Mouse (Mus musculus): ENCODE data around the gene Eno3. TPM values are rescaled to one million over a fixed set of nuclear protein-coding genes. Genes with fewer than 3 reads are reported as not detected.
A peak's percentile ranks its signal among the peaks of the same experiment; 100 is the strongest.

Eno3 gene
- polyA plus RNA-seq, 1 experiment, result 23.9 TPM

- no peak for DNase-seq (ENCODE audit: extremely low spot score in 1 of 2, low spot score in 1 of 2)
Observed at GRCm38 (mm10) chr11:70655571-70656455, 1.2 kb upstream of the Eno3 start.

GRCm38 (mm10) chr11:70656456-70656927, 510 bp upstream of the Eno3 start:
- DNase-seq (ENCODE audit: extremely low spot score in 1 of 2, low spot score in 1 of 2), result no peak

GRCm38 (mm10) chr11:70657573-70657972, 571 bp downstream of the Eno3 start:
- DNase-seq (ENCODE audit: extremely low spot score in 1 of 2, low spot score in 1 of 2), result no peak

GRCm38 (mm10) chr11:70657991-70658390, 989 bp downstream of the Eno3 start:
- no peak for DNase-seq (ENCODE audit: extremely low spot score in 1 of 2, low spot score in 1 of 2)

GRCm38 (mm10) chr11:70658521-70658920, 1.5 kb downstream of the Eno3 start:
- DNase-seq (ENCODE audit: extremely low spot score in 1 of 2, low spot score in 1 of 2), result no peak

- no peak for DNase-seq (ENCODE audit: extremely low spot score in 1 of 2, low spot score in 1 of 2)
Observed at GRCm38 (mm10) chr11:70658942-70659341, 1.9 kb downstream of the Eno3 start.

GRCm38 (mm10) chr11:70660571-70660970, 3.6 kb downstream of the Eno3 start:
- DNase-seq (ENCODE audit: extremely low spot score in 1 of 2, low spot score in 1 of 2), result no peak

- DNase-seq (ENCODE audit: extremely low spot score in 1 of 2, low spot score in 1 of 2), result no peak
Observed at GRCm38 (mm10) chr11:70663101-70663500, 6.1 kb downstream of the Eno3 start.

GRCm38 (mm10) chr11:70663957-70664356, 7.0 kb downstream of the Eno3 start:
- DNase-seq (ENCODE audit: extremely low spot score in 1 of 2, low spot score in 1 of 2), result no peak

GRCm38 (mm10) chr11:70664741-70665140, 7.7 kb downstream of the Eno3 start:
- no peak for DNase-seq (ENCODE audit: extremely low spot score in 1 of 2, low spot score in 1 of 2)

- DNase-seq (ENCODE audit: extremely low spot score in 1 of 2, low spot score in 1 of 2), result no peak
Observed at GRCm38 (mm10) chr11:70666687-70667086, 9.7 kb downstream of the Eno3 start.

- DNase-seq (ENCODE audit: extremely low spot score in 1 of 2, low spot score in 1 of 2), result no peak
Observed at GRCm38 (mm10) chr11:70667271-70668150, 10.5 kb downstream of the Eno3 start.

- DNase-seq (ENCODE audit: extremely low spot score in 1 of 2, low spot score in 1 of 2), result no peak
Observed at GRCm38 (mm10) chr11:70668335-70668770, 11.4 kb downstream of the Eno3 start.

- peak; percentile 99 to 100 for DNase-seq (ENCODE audit: extremely low spot score in 1 of 2, low spot score in 1 of 2)
Observed at GRCm38 (mm10) chr11:70668771-70669505, 11.9 kb downstream of the Eno3 start, which contains the start of gene Spag7. TSS of gene Spag7 (minus strand) at chr11:70669416.

GRCm38 (mm10) chr11:70669582-70670345, 12.8 kb downstream of the Eno3 start:
- peak in 1 of 2 experiments; percentile 70 for DNase-seq (ENCODE audit: extremely low spot score in 1 of 2, low spot score in 1 of 2)

- DNase-seq (ENCODE audit: extremely low spot score in 1 of 2, low spot score in 1 of 2), result no peak
Observed at GRCm38 (mm10) chr11:70670483-70670882, 13.5 kb downstream of the Eno3 start.

- no peak for DNase-seq (ENCODE audit: extremely low spot score in 1 of 2, low spot score in 1 of 2)
Observed at GRCm38 (mm10) chr11:70671333-70672047, 14.5 kb downstream of the Eno3 start.

- DNase-seq (ENCODE audit: extremely low spot score in 1 of 2, low spot score in 1 of 2), result no peak
Observed at GRCm38 (mm10) chr11:70674014-70674413, 17.0 kb downstream of the Eno3 start.

GRCm38 (mm10) chr11:70674501-70674900, 17.5 kb downstream of the Eno3 start:
- DNase-seq (ENCODE audit: extremely low spot score in 1 of 2, low spot score in 1 of 2), result no peak

All from frontal cortex, adult 2 months (tissue).